Comparison of ENCODE assay signal across 9 mouse cellular contexts in genomic region chr2:31143326-31143725, GRCm38 (mm10). TPM values are rescaled to one million over a fixed set of nuclear protein-coding genes. Genes with fewer than 3 reads are reported as not detected.
DNase-seq lines count a peak whose midpoint lies in the region; ATAC-seq and TF ChIP-seq lines count a peak whose summit lies in the region.
"Had no signal": no experiment of that assay in that cellular context is flagged by ENCODE, and none has a peak within 500 bp of the region (broad histone marks: within the 10 kb centered on the region; RNA-seq: fewer than 3 reads in every experiment).

No protein-coding gene starts in this region.

- no peak overlapping the region; the same call in 1 of the 2 replicates for H3K4me2 ChIP-seq in stomach, embryonic 15.5 days
- H3K4me2 ChIP-seq in stomach, postnatal 0 days (replicated peaks; ENCODE audit: low read depth), result no peak overlapping the region
- peak overlapping the region; percentile 98 for H3K4me2 ChIP-seq in liver, postnatal 0 days (ENCODE audit: low read depth, low read length)
- H3K4me2 ChIP-seq: midbrain, embryonic 12.5 days had no signal

- H3K9me3 ChIP-seq in stomach, embryonic 15.5 days, result no peaks in the 10 kb centered on the region
- H3K9me3 ChIP-seq in stomach, postnatal 0 days (ENCODE audit: control insufficient read depth, low read length), result no peaks in the 10 kb centered on the region
- H3K9me3 ChIP-seq in liver, postnatal 0 days (ENCODE audit: low read length), result no peaks in the 10 kb centered on the region
- H3K9me3 ChIP-seq: midbrain, embryonic 12.5 days had no signal

- no peaks in the 10 kb centered on the region for H3K27me3 ChIP-seq in stomach, embryonic 15.5 days (replicated peaks)
- no peaks in the 10 kb centered on the region for H3K27me3 ChIP-seq in stomach, postnatal 0 days (ENCODE audit: control insufficient read depth, insufficient read depth, low read length)
- H3K27me3 ChIP-seq in liver, postnatal 0 days (ENCODE audit: insufficient read depth, low read length), result 0 out of 2 replicates have a peak, but pooled peaks cover 2% of the 10 kb centered on the region

- TF ChIP-seq EP300 in stomach, postnatal 0 days (optimal IDR thresholded peaks at IDR 0.05), result no peak
- TF ChIP-seq EP300 in liver, postnatal 0 days (IDR thresholded peaks at IDR 0.05; ENCODE audit: low read depth), result no peak

- WGBS in stomach, embryonic 15.5 days, result 68% methylated on average over 6 of the region's 6 CpGs
- WGBS in stomach, postnatal 0 days, result 62% methylated on average over 6 of the region's 6 CpGs
- 35% methylated on average over 6 of the region's 6 CpGs for WGBS in liver, postnatal 0 days (ENCODE audit: insufficient replicate concordance)

- H3K9ac ChIP-seq in stomach, embryonic 15.5 days, result no peak overlapping the region
- H3K9ac ChIP-seq in stomach, postnatal 0 days (ENCODE audit: low read length), result no peak overlapping the region
- H3K9ac ChIP-seq in liver, postnatal 0 days (replicated peaks), result peak overlapping the region; percentile 39
- H3K9ac ChIP-seq: midbrain, embryonic 12.5 days had no signal

- intact Hi-C loops in left cerebral cortex, postnatal 36 days (cut with DNase I), result no loop called here

- peaks cover 8% of the 10 kb centered on the region; the same call in 1 of the 2 replicates for H3K4me1 ChIP-seq in stomach, embryonic 15.5 days
- no peaks in the 10 kb centered on the region for H3K4me1 ChIP-seq in stomach, postnatal 0 days (replicated peaks; ENCODE audit: control insufficient read depth, insufficient read depth)
- peaks cover 32% of the 10 kb centered on the region for H3K4me1 ChIP-seq in liver, postnatal 0 days (ENCODE audit: insufficient read depth)

- H3K36me3 ChIP-seq in stomach, embryonic 15.5 days, result peaks cover 9% of the 10 kb centered on the region; the same call in 1 of the 2 replicates
- H3K36me3 ChIP-seq in stomach, postnatal 0 days (ENCODE audit: control insufficient read depth, insufficient read depth, low read length), result peaks cover 3% of the 10 kb centered on the region; the same call in 1 of the 2 replicates
- no peaks in the 10 kb centered on the region for H3K36me3 ChIP-seq in liver, postnatal 0 days (replicated peaks; ENCODE audit: insufficient read depth, low read length)

- DNase-seq in stomach, postnatal 0 days (ENCODE audit: low spot score), result no peak
- DNase-seq in liver, postnatal 0 days, result peak; percentile 27
- no peak for DNase-seq in frontal cortex, adult 2 months (ENCODE audit: extremely low spot score in 1 of 2, low spot score in 1 of 2)
- DNase-seq in spleen, postnatal 4 days (ENCODE audit: low spot score in 2 of 2), result no peak
- DNase-seq in left cerebral cortex, postnatal 36 days (ENCODE audit: low spot score in 2 of 2), result no peak
- DNase-seq: kidney, adult 18-20 months had no signal

- ATAC-seq in stomach, embryonic 15.5 days (ENCODE audit: insufficient read depth, low FRiP score, low read depth), result no peak
- no peak for ATAC-seq in stomach, postnatal 0 days (ENCODE audit: low FRiP score, low TSS enrichment)
- peak; percentile 53 for ATAC-seq in common myeloid progenitor, adult 5-6 weeks (replicated peaks; ENCODE audit: low read depth, poor library complexity, severe bottlenecking)
- no peak for ATAC-seq in liver, postnatal 0 days

- H3K27ac ChIP-seq in stomach, embryonic 15.5 days, result peak overlapping the region; percentile 50
- H3K27ac ChIP-seq in stomach, postnatal 0 days (replicated peaks), result no peak overlapping the region
- H3K27ac ChIP-seq in liver, postnatal 0 days (ENCODE audit: low read depth), result peak overlapping the region; percentile 78
- H3K27ac ChIP-seq: midbrain, embryonic 12.5 days had no signal

- TF ChIP-seq CTCF in stomach, postnatal 0 days (IDR thresholded peaks at IDR 0.05; ENCODE audit: low read depth), result no peak
- no peak for TF ChIP-seq CTCF in liver, postnatal 0 days (IDR thresholded peaks at IDR 0.05; ENCODE audit: low read depth)

- H3K4me3 ChIP-seq in stomach, embryonic 15.5 days (replicated peaks), result no peak overlapping the region
- no peak overlapping the region for H3K4me3 ChIP-seq in stomach, postnatal 0 days (ENCODE audit: low read depth, low read length)
- H3K4me3 ChIP-seq in liver, postnatal 0 days (ENCODE audit: low read depth, low read length), result peak overlapping the region; percentile 22

RNA-seq across cellular contexts. Expression of gene Fnbp1, which starts 1.5 kb away (rescaled TPM):
- polyA plus RNA-seq in stomach, embryonic 15.5 days (2015; fragmentation: Nextera tagmentation; extraction: Ambion mirVana), result 27.8 and 34.0 TPM in 2 replicates
- polyA plus RNA-seq in stomach, postnatal 0 days (2015; fragmentation: Nextera tagmentation; extraction: Ambion mirVana), result 15.7 and 16.3 TPM in 2 replicates
- total RNA-seq in common myeloid progenitor, adult 5-6 weeks (2017), result 43.4 and 54.3 TPM in 2 replicates
- 4.1 and 4.5 TPM in 2 replicates for polyA plus RNA-seq in liver, postnatal 0 days (2015; fragmentation: Nextera tagmentation; extraction: Ambion mirVana)
- polyA plus RNA-seq in frontal cortex, adult 2 months (2012; rRNA removed), result 95.9 and 101 TPM in 2 replicates
- 10 to 100 TPM; 86.5 to 94.8 TPM for total RNA-seq in left cerebral cortex, postnatal 36 days (2021)

RNA-seq across cellular contexts. Expression of gene Gpr107, which starts 8.8 kb away (rescaled TPM):
- 33.2 and 35.3 TPM in 2 replicates for polyA plus RNA-seq in stomach, embryonic 15.5 days (2015; fragmentation: Nextera tagmentation; extraction: Ambion mirVana)
- 23.7 and 25.4 TPM in 2 replicates for polyA plus RNA-seq in stomach, postnatal 0 days (2015; fragmentation: Nextera tagmentation; extraction: Ambion mirVana)
- total RNA-seq in common myeloid progenitor, adult 5-6 weeks (2017), result 13.7 and 15.1 TPM in 2 replicates
- 9.2 and 9.8 TPM in 2 replicates for polyA plus RNA-seq in liver, postnatal 0 days (2015; fragmentation: Nextera tagmentation; extraction: Ambion mirVana)
- polyA plus RNA-seq in frontal cortex, adult 2 months (2012; rRNA removed), result 28.0 and 30.4 TPM in 2 replicates
- 10 to 100 TPM; 43.4 to 54.4 TPM for total RNA-seq in left cerebral cortex, postnatal 36 days (2021)
